Mouse (Mus musculus) olfactory bulb, adult 2 months (tissue): ENCODE data around the gene Acsl6.
"Not testable (repeated sequence)": the region's sequence is repeated elsewhere in the genome, so short reads cannot be mapped to it uniquely, and the experiment has no call there.

Experiments
- CTCF ChIP-seq: fragments of 200-500 bp; IDR thresholded peaks from 2 replicates; pipeline ENCODE4 v1.5.1; 2012; ENCODE audit warnings: low read depth, mild to moderate bottlenecking, low read length, moderate library complexity; ENCODE audit not compliant: insufficient read depth
- POLR2A ChIP-seq: fragments of 200-500 bp; IDR thresholded peaks from 2 replicates; pipeline ENCODE4 v1.6.1; 2012; ENCODE audit warnings: mild to moderate bottlenecking, low read depth, low read length, moderate library complexity; ENCODE audit not compliant: insufficient read depth

DNA sequence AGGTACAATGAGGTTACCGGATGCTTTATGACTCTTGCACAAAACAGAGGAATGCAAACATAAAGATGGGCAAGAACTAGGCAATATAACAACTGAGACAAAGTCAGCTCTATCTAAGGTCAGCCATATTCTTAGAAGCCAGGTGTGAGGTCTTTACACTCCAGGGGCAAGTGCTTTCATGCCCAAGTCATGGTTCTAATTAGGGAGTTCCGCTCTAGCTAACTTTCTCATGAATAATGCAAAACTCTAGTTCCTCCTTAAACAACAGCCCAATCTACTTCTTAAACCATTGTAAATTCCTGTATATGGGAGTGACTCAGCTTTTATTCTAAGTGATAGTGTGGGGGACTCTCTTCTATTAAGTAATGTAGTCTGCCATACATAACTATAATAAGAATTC lies 6.1 kb upstream of the Acsl6 start:
- TF ChIP-seq CTCF, POLR2A: not testable (repeated sequence)
